Mouse (Mus musculus) embryonic facial prominence, embryonic 14.5 days (tissue): Measurements from ENCODE around the gene Cttnbp2nl. TPM values are rescaled to one million over a fixed set of nuclear protein-coding genes. Genes with fewer than 3 reads are reported as not detected.

ENCODE experiments used
- ATAC-seq: fragments of 200-750 bp; cut with Nextera tagmentation; 2 replicates; pipeline ENCODE4 v1.8.0; 2017; ENCODE audit warnings: low read depth, moderate number of reproducible peaks, moderate TSS enrichment
- DNase-seq: peaks from one replicate; pipeline ENCODE4 v3.0.0-alpha.2; 2015; ENCODE audit warnings: low spot score
- H3K27ac ChIP-seq: fragments of 300-500 bp; sonication (generic); replicated peaks from 2 replicates; pipeline ENCODE4 v1.5.1; 2014; ENCODE audit warnings: low read depth, mild to moderate bottlenecking, low read length, moderate library complexity
- H3K27me3 ChIP-seq: fragments of 300-500 bp; sonication (generic); replicated peaks from 2 replicates; pipeline ENCODE4 v1.6.1; 2014; ENCODE audit warnings: low read length; ENCODE audit not compliant: control insufficient read depth, insufficient read depth
- H3K36me3 ChIP-seq: fragments of 300-500 bp; sonication (generic); 2 replicates; pipeline ENCODE4 v1.6.1; 2014; ENCODE audit warnings: low read length, mixed read lengths; ENCODE audit not compliant: control insufficient read depth, insufficient read depth
- H3K4me1 ChIP-seq: fragments of 300-500 bp; sonication (generic); 2 replicates; pipeline ENCODE4 v1.6.1; 2014; ENCODE audit warnings: antibody characterized with exemption, low read length; ENCODE audit not compliant: control insufficient read depth, insufficient read depth
- H3K4me2 ChIP-seq: fragments of 300-500 bp; sonication (generic); 2 replicates; pipeline ENCODE4 v1.6.1; 2014; ENCODE audit warnings: low read depth, mild to moderate bottlenecking, low read length, moderate library complexity, mixed read lengths
- H3K4me3 ChIP-seq: fragments of 300-500 bp; sonication (generic); 2 replicates; pipeline ENCODE4 v1.5.1; 2014; ENCODE audit warnings: low read depth, mild to moderate bottlenecking, low read length
- H3K9ac ChIP-seq: fragments of 300-500 bp; sonication (generic); 2 replicates; pipeline ENCODE4 v1.6.1; 2014; ENCODE audit warnings: low read depth, mild to moderate bottlenecking, low read length, moderate library complexity, mixed read lengths
- H3K9me3 ChIP-seq: fragments of 300-500 bp; sonication (generic); 2 replicates; pipeline ENCODE4 v1.6.1; 2016; ENCODE audit warnings: low read length; ENCODE audit not compliant: control insufficient read depth
- WGBS: fragments of 180-500 bp; shearing (Covaris S2); extraction: QIAGEN DNeasy Blood & Tissue Kit; methylation state at CpG from one replicate; pipeline ENCODE4 v1.1.7; 2014; 5-methylcytosine and 5-hydroxymethylcytosine counted together
- polyA plus RNA-seq: library from polyadenylated mRNA; unstranded; fragments of >200 nt; fragmentation: Nextera tagmentation; extraction: Ambion mirVana; gene quantifications from 2 replicates; pipeline ENCODE4 v1.2.1, GENCODE M21; 2014

Gene Cttnbp2nl
- polyA plus RNA-seq, 1 experiment from 2014 or later = 27.4 TPM

DNA sequence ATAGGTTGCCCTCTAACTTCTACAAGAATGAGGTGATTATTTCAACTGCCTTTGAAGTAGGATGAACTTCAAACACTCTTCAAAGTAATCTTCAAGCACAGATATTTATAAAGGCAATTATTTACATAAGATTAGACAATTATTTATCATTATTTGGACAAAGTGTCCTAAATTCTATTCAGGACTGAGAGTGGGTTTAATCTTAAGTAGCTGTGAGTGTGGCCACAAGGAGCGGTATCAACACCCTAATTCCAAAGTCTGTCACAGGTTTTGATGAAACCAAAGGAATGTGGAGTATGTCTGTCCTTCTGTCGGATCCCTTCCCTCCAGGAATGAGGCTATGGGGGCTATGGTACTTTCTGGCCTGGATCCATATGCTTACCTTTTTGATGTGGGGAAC is 38.0 kb downstream of the Cttnbp2nl start:
- no peak overlapping the region for H3K27ac ChIP-seq
- ATAC-seq = no peak
- no peak overlapping the region for H3K9ac ChIP-seq
- peaks cover 24% of the 10 kb centered on the region for H3K36me3 ChIP-seq
- WGBS = 66% methylated on average over 2 of the region's 2 CpGs
- no peak overlapping the region for H3K4me3 ChIP-seq
- no peak overlapping the region for H3K4me2 ChIP-seq
- no peaks in the 10 kb centered on the region for H3K9me3 ChIP-seq
- no peaks in the 10 kb centered on the region for H3K27me3 ChIP-seq
- 0 out of 2 replicates have a peak, but pooled peaks cover 3% of the 10 kb centered on the region for H3K4me1 ChIP-seq
- no peak for DNase-seq

DNA sequence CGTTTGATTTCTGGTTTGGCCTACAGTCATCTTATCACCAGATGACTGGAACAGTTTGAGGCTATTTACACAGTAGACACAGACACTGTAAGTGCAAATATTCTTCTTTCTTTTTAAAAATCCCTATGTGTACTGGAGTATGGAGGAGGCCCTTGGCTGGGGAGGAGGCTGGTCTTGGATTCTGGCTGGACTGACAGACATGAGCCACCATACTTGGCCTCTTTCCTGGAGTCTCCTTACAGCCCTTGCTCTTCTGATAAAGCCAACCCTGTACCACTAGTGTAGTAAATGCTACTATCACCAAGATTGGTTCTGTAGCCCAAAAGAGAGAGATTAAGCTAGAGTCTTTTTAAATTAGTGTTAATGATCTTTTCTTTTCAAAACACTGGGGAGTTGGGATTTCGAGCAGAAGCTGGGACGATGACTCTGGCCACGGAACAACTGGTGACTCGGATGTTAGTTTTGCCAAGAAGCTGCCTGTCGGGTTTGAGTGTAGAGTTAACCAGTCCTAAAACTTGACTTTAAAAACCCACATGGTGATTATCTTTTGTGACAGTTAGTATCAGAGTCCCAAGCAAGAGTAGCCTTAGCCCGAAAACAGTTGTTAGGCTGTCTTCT is 40.1 kb downstream of the Cttnbp2nl start:
- Histone ChIP-seq H3K27ac (no peak overlapping the region), H3K9ac (no peak overlapping the region), H3K27me3 (no peaks in the 10 kb centered on the region), H3K4me1 (no peaks in the 10 kb centered on the region), H3K4me2 (no peak overlapping the region), H3K9me3 (no peaks in the 10 kb centered on the region), H3K4me3 (no peak overlapping the region), H3K36me3 (peaks cover 37% of the 10 kb centered on the region)
- ATAC-seq (no peak), DNase-seq (no peak)
- WGBS = 92% methylated on average over 7 of the region's 7 CpGs

DNA sequence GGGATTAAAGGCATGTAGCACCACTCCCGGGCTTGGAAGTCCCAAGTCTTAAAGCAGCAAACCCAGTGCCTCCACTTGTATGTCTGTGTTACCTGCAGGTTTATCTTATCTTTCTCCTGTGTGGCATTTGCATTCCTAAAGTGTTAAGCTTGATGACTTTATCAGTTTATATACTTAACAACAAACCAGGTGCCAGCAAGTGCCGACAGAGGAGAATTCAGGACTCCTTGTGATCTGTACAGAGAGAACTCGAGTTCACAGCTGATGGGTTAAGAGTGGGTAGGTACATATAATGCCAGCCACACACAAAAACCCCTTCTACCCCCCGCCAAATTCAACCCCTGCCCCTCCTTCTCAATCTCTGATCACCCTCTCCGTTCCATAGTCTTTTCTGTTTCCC is 41.1 kb downstream of the Cttnbp2nl start:
- no peak overlapping the region for H3K4me2 ChIP-seq
- no peak overlapping the region for H3K9ac ChIP-seq
- 80% methylated on average over 5 of the region's 5 CpGs for whole genome bisulfite sequencing
- H3K27ac ChIP-seq = no peak overlapping the region
- DNase-seq = no peak
- H3K4me1 ChIP-seq = no peaks in the 10 kb centered on the region
- no peak overlapping the region for H3K4me3 ChIP-seq
- H3K36me3 ChIP-seq = peaks cover 45% of the 10 kb centered on the region
- H3K27me3 ChIP-seq = no peaks in the 10 kb centered on the region
- ATAC-seq = no peak
- H3K9me3 ChIP-seq = no peaks in the 10 kb centered on the region

DNA sequence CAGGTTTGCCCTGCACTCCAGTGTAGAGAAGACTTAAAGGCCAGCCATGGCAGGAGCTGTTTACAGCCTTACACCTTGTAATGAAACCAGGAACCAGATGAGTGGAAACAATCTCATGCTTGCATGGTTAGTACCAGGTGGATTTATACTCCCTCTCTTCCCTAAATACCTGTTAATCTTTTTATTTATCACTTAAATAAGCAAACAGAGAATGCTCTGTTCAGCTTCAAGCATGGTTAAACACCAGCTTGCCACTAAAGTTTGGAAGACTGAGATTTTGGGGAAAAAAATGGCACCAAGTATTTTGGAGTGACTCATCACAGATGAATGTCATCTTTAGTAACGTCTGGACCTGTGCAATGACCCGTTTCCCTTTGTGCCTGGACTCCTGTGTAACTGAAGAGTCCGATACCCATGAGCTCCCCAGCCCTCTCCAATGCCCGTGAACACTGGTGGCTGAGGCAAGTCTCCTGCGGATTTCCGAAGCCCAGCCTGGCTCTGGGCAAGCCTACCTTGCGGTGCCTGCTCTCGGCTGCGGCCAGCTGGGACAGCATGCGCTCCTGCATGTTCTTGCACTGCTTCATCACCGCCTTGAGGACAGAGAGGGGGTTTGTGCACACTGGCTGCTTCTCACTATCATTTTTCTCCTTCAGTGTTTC is 42.1 kb downstream of the Cttnbp2nl start:
- ATAC-seq = no peak
- no peaks in the 10 kb centered on the region for H3K9me3 ChIP-seq

DNA sequence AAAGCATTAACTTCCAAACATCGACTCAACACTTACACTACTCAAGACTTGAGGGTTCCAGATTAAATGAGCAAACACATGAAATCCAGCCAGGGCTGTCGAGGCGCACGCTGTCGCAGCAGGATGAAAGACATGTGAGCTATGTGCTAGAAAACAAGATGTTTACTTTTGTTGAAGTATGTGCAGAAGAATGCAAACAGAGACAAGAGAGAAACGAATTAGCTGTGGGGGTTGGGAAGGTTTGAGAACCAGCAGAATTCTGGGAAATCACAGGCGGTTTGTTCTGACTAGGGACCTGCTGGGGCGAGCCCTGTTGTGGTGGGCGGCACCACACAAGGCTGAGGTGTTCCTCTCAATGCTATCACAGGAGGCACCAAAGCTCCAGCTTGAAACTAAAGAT is 44.9 kb downstream of the Cttnbp2nl start:
- Histone ChIP-seq H3K27ac (no peak overlapping the region), H3K9ac (no peak overlapping the region), H3K4me1 (no peaks in the 10 kb centered on the region), H3K9me3 (no peaks in the 10 kb centered on the region), H3K27me3 (no peaks in the 10 kb centered on the region), H3K36me3 (peaks cover 83% of the 10 kb centered on the region), H3K4me2 (no peak overlapping the region), H3K4me3 (no peak overlapping the region)
- 78% methylated on average over 9 of the region's 9 CpGs for WGBS
- ATAC-seq (no peak), DNase-seq (no peak)

More for the DNA sequence above, 42.1 kb downstream of the Cttnbp2nl start:
- no peak overlapping the region for H3K4me2 ChIP-seq
- no peak overlapping the region for H3K27ac ChIP-seq
- H3K9ac ChIP-seq = no peak overlapping the region
- 93% methylated on average over 11 of the region's 11 CpGs for WGBS
- H3K4me1 ChIP-seq = no peaks in the 10 kb centered on the region
- no peak for DNase-seq
- no peak overlapping the region for H3K4me3 ChIP-seq
- peaks cover 56% of the 10 kb centered on the region for H3K36me3 ChIP-seq
- no peaks in the 10 kb centered on the region for H3K27me3 ChIP-seq

DNA sequence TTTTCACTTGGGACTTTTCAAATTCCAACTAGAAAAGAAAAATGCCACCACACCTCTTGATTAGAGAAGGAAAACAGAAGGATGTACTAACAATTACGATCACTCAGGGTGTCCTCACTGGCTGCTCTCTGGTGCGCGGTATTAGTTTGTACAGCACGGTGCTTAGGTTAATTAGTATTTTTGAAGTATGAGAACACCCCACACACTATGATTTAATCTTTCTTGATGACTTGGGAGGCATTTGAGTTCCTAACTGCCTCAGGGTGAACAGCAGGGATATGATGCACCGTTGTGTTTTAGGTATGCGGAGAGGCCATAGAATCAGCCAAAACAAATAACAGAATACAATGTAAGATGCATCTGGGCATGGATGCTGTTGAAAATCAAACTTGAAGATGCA is 46.8 kb downstream of the Cttnbp2nl start:
- Histone ChIP-seq H3K36me3 (peaks cover 88% of the 10 kb centered on the region), H3K27me3 (no peaks in the 10 kb centered on the region), H3K4me3 (no peak overlapping the region), H3K9me3 (no peaks in the 10 kb centered on the region), H3K9ac (no peak overlapping the region), H3K4me1 (no peaks in the 10 kb centered on the region), H3K4me2 (no peak overlapping the region), H3K27ac (no peak overlapping the region)
- no peak for DNase-seq
- 83% methylated on average over 6 of the region's 6 CpGs for WGBS
- no peak for ATAC-seq

DNA sequence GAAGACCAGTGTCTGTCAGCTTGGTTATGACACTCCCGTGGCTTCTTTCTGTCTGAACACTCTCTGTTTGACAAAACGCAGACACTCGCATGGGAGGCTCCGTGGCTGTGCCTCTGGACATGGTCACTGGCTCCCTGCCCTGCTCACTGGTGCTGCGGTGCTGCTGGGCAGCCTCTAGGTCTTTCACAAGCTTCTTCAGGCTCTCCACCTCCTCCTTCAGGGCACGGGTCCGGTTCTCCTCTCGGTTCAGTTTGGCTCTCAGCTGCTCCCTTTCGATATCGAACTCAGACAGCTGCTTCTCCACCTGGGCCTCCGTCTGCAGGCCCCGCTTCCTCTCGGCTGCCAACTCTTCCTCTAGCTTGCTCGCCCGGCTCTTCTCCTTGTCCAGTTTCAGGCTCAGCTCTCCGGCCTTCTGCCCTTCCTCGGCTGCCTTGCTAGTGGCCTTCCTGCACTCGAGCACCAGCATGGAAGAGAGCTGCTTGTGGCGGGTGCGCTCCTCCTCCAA is 47.3 kb downstream of the Cttnbp2nl start:
- 90% methylated on average over 20 of the region's 20 CpGs for WGBS
- H3K4me2 ChIP-seq = no peak overlapping the region
- H3K4me1 ChIP-seq = no peaks in the 10 kb centered on the region
- H3K27me3 ChIP-seq = no peaks in the 10 kb centered on the region
- no peaks in the 10 kb centered on the region for H3K9me3 ChIP-seq
- no peak overlapping the region for H3K9ac ChIP-seq
- no peak overlapping the region for H3K4me3 ChIP-seq
- H3K36me3 ChIP-seq = peaks cover 83% of the 10 kb centered on the region
- no peak overlapping the region for H3K27ac ChIP-seq
- DNase-seq (no peak), ATAC-seq (no peak)

DNA sequence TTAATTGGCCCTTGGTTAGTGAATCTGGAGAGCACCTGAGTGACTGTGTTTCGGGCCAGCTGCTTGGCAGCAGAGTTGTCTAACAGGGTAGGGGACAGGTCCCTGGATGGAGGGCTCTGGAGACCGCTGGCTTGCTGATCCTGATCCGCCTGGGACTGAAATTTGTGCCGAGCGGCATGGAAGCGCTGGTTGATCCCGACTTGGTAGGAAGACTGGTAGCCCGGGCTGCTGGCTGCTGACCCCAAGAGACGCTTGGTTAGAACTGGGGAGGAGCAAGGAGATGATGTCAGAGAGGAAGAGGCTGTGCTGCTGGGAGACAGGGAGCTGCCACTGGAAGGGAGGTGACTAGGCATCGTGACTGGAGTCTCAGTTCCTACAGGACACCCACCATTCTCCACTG is 47.9 kb downstream of the Cttnbp2nl start:
- H3K27me3 ChIP-seq = no peaks in the 10 kb centered on the region
- H3K4me1 ChIP-seq = no peaks in the 10 kb centered on the region
- H3K4me3 ChIP-seq = no peak overlapping the region
- peaks cover 77% of the 10 kb centered on the region for H3K36me3 ChIP-seq
- H3K27ac ChIP-seq = no peak overlapping the region
- H3K9ac ChIP-seq = no peak overlapping the region
- WGBS = 91% methylated on average over 10 of the region's 10 CpGs
- no peak for DNase-seq
- H3K9me3 ChIP-seq = no peaks in the 10 kb centered on the region
- no peak overlapping the region for H3K4me2 ChIP-seq
- no peak for ATAC-seq
